Mouse (Mus musculus): Measurements from ENCODE around the gene Kifc1. TPM values are rescaled to one million over a fixed set of nuclear protein-coding genes. Genes with fewer than 3 reads are reported as not detected.

The Kifc1 gene
- polyA plus RNA-seq, 1 experiment from 2014 or later = 1.8 TPM

- WGBS = 89% methylated on average over 8 of the region's 8 CpGs
- H3K4me1 ChIP-seq (replicated peaks) = peaks cover 19% of the 10 kb centered on the region
- no peak overlapping the region for H3K4me3 ChIP-seq
- no peak overlapping the region for H3K4me2 ChIP-seq
- no peak overlapping the region for H3K27ac ChIP-seq
- no peaks in the 10 kb centered on the region for H3K9me3 ChIP-seq
- no peak for ATAC-seq (ENCODE audit: low FRiP score)
- no peak overlapping the region for H3K9ac ChIP-seq
- H3K27me3 ChIP-seq = no peaks in the 10 kb centered on the region
- H3K36me3 ChIP-seq = peaks cover 35% of the 10 kb centered on the region
These were observed 42.3 kb downstream of the Kifc1 start for GRCm38 (mm10) chr17:33848139-33848538.

- peak overlapping the region; percentile 76 for H3K4me3 ChIP-seq
- 88% methylated on average over 1 of the region's 1 CpGs for WGBS
- H3K36me3 ChIP-seq = peaks cover 33% of the 10 kb centered on the region
- H3K4me1 ChIP-seq (replicated peaks) = peaks cover 19% of the 10 kb centered on the region
- no peaks in the 10 kb centered on the region for H3K9me3 ChIP-seq
- no peaks in the 10 kb centered on the region for H3K27me3 ChIP-seq
- H3K27ac ChIP-seq = no peak overlapping the region
- H3K9ac ChIP-seq = peak overlapping the region; percentile 84
- no peak for ATAC-seq (ENCODE audit: low FRiP score)
- peak overlapping the region; percentile 93 for H3K4me2 ChIP-seq
These were observed 46.3 kb downstream of the Kifc1 start for GRCm38 (mm10) chr17:33844196-33844595.

- no peaks in the 10 kb centered on the region for H3K9me3 ChIP-seq
- H3K27ac ChIP-seq = peak within 1 kb of the TSS; percentile 84
- H3K9ac ChIP-seq = peak within 1 kb of the TSS; percentile 84
- H3K36me3 ChIP-seq = peaks cover 34% of the 10 kb centered on the region
- peaks cover 19% of the 10 kb centered on the region for H3K4me1 ChIP-seq (replicated peaks)
- peak; percentile 95 for ATAC-seq (ENCODE audit: low FRiP score)
- peak within 1 kb of the TSS; percentile 93 for H3K4me2 ChIP-seq
- H3K4me3 ChIP-seq = peak within 1 kb of the TSS; percentile 76
- under 1% methylated on average over 45 of the region's 45 CpGs for WGBS
- no peaks in the 10 kb centered on the region for H3K27me3 ChIP-seq
These were observed 47.3 kb downstream of the Kifc1 start, which contains the start of gene Cd320 for GRCm38 (mm10) chr17:33842966-33843795. TSS of gene Cd320 (plus strand) at chr17:33843091.

GRCm38 (mm10) chr17:33829561-33829960, 60.9 kb downstream of the Kifc1 start:
- Histone ChIP-seq H3K27me3 (no peaks in the 10 kb centered on the region), H3K4me2 (no peak overlapping the region), H3K36me3 (peaks cover 56% of the 10 kb centered on the region), H3K27ac (no peak overlapping the region), H3K4me3 (no peak overlapping the region), H3K9me3 (no peaks in the 10 kb centered on the region), H3K4me1 (replicated peaks) (peaks cover 27% of the 10 kb centered on the region), H3K9ac (no peak overlapping the region)
- WGBS = 93% methylated on average over 10 of the region's 10 CpGs
- ATAC-seq (ENCODE audit: low FRiP score) = no peak

GRCm38 (mm10) chr17:33828892-33829291, 61.6 kb downstream of the Kifc1 start:
- H3K4me3 ChIP-seq = no peak overlapping the region
- H3K9ac ChIP-seq = no peak overlapping the region
- peaks cover 49% of the 10 kb centered on the region for H3K36me3 ChIP-seq
- no peak for ATAC-seq (ENCODE audit: low FRiP score)
- no peak overlapping the region for H3K27ac ChIP-seq
- peaks cover 27% of the 10 kb centered on the region for H3K4me1 ChIP-seq (replicated peaks)
- H3K4me2 ChIP-seq = no peak overlapping the region
- no peaks in the 10 kb centered on the region for H3K27me3 ChIP-seq
- no peaks in the 10 kb centered on the region for H3K9me3 ChIP-seq
- 71% methylated on average over 2 of the region's 2 CpGs for WGBS

GRCm38 (mm10) chr17:33826850-33827249, 63.6 kb downstream of the Kifc1 start:
- H3K4me3 ChIP-seq = no peak overlapping the region
- H3K27ac ChIP-seq = no peak overlapping the region
- no peak overlapping the region for H3K9ac ChIP-seq
- no peaks in the 10 kb centered on the region for H3K9me3 ChIP-seq
- WGBS = 0% methylated on average over 3 of the region's 3 CpGs
- H3K4me2 ChIP-seq = no peak overlapping the region
- H3K36me3 ChIP-seq = peaks cover 39% of the 10 kb centered on the region
- peaks cover 47% of the 10 kb centered on the region for H3K4me1 ChIP-seq (replicated peaks)
- H3K27me3 ChIP-seq = no peaks in the 10 kb centered on the region
- ATAC-seq (ENCODE audit: low FRiP score) = no peak

Small RNA genes lying within 50 kb of the gene (microRNA-seq; reads per million reads assigned to microRNA genes)
- not detected for gene Gm27740

Other genes starting within 250 kb of the Kifc1 start
- gene Hnrnpm, start 203.8 kb downstream of the Kifc1 start, polyA plus RNA-seq (2015; fragmentation: Nextera tagmentation; extraction: Ambion mirVana) = 241 and 245 TPM in 2 replicates
- 68.4 and 69.1 TPM in 2 replicates for gene March2, start 172.0 kb downstream of the Kifc1 start, polyA plus RNA-seq (2015; fragmentation: Nextera tagmentation; extraction: Ambion mirVana)
- 494 and 549 TPM in 2 replicates for gene Rab11b, start 130.1 kb downstream of the Kifc1 start, polyA plus RNA-seq (2015; fragmentation: Nextera tagmentation; extraction: Ambion mirVana)
- 23.5 and 24.7 TPM in 2 replicates for gene Angptl4, start 108.8 kb downstream of the Kifc1 start, polyA plus RNA-seq (2015; fragmentation: Nextera tagmentation; extraction: Ambion mirVana)
- 37.4 and 40.5 TPM in 2 replicates for gene Kank3, start 80.1 kb downstream of the Kifc1 start, polyA plus RNA-seq (2015; fragmentation: Nextera tagmentation; extraction: Ambion mirVana)
- 683 and 734 TPM in 2 replicates for gene Rps28, start 66.1 kb downstream of the Kifc1 start, polyA plus RNA-seq (2015; fragmentation: Nextera tagmentation; extraction: Ambion mirVana)
- 497 and 540 TPM in 2 replicates for gene Ndufa7, start 66.1 kb downstream of the Kifc1 start, polyA plus RNA-seq (2015; fragmentation: Nextera tagmentation; extraction: Ambion mirVana)
- gene Cd320, start 47.6 kb downstream of the Kifc1 start, polyA plus RNA-seq (2015; fragmentation: Nextera tagmentation; extraction: Ambion mirVana) = 59.0 and 60.3 TPM in 2 replicates
- gene Gm7029, start 16.8 kb downstream of the Kifc1 start, polyA plus RNA-seq (2015; fragmentation: Nextera tagmentation; extraction: Ambion mirVana) = not detected in 2 replicates
- gene Platr17, start 14.5 kb upstream of the Kifc1 start, polyA plus RNA-seq (2015; fragmentation: Nextera tagmentation; extraction: Ambion mirVana) = 0.41 and 0.49 TPM in 2 replicates
- 48.1 and 54.6 TPM in 2 replicates for gene Daxx, start 18.8 kb upstream of the Kifc1 start, polyA plus RNA-seq (2015; fragmentation: Nextera tagmentation; extraction: Ambion mirVana)
- 26.8 and 29.2 TPM in 2 replicates for gene Tapbp, start 25.2 kb upstream of the Kifc1 start, polyA plus RNA-seq (2015; fragmentation: Nextera tagmentation; extraction: Ambion mirVana)
- 16.8 and 18.7 TPM in 2 replicates for gene Zbtb22, start 25.2 kb upstream of the Kifc1 start, polyA plus RNA-seq (2015; fragmentation: Nextera tagmentation; extraction: Ambion mirVana)
- gene Rgl2, start 38.9 kb upstream of the Kifc1 start, polyA plus RNA-seq (2015; fragmentation: Nextera tagmentation; extraction: Ambion mirVana) = 56.7 and 56.9 TPM in 2 replicates
- 186 and 199 TPM in 2 replicates for gene Pfdn6, start 49.7 kb upstream of the Kifc1 start, polyA plus RNA-seq (2015; fragmentation: Nextera tagmentation; extraction: Ambion mirVana)
- 24.3 and 25.2 TPM in 2 replicates for gene Wdr46, start 50.0 kb upstream of the Kifc1 start, polyA plus RNA-seq (2015; fragmentation: Nextera tagmentation; extraction: Ambion mirVana)
- 12.2 TPM in 2 replicates for gene B3galt4, start 60.8 kb upstream of the Kifc1 start, polyA plus RNA-seq (2015; fragmentation: Nextera tagmentation; extraction: Ambion mirVana)
- gene Vps52, start 65.2 kb upstream of the Kifc1 start, polyA plus RNA-seq (2015; fragmentation: Nextera tagmentation; extraction: Ambion mirVana) = 69.6 and 69.9 TPM in 2 replicates
- gene Rps18, start 65.3 kb upstream of the Kifc1 start, polyA plus RNA-seq (2015; fragmentation: Nextera tagmentation; extraction: Ambion mirVana) = 928 and 950 TPM in 2 replicates
- gene H2-K1, start 109.7 kb upstream of the Kifc1 start, polyA plus RNA-seq (2015; fragmentation: Nextera tagmentation; extraction: Ambion mirVana) = 12.2 and 13.0 TPM in 2 replicates
- gene Ring1, start 134.0 kb upstream of the Kifc1 start, polyA plus RNA-seq (2015; fragmentation: Nextera tagmentation; extraction: Ambion mirVana) = 19.2 and 21.5 TPM in 2 replicates
- gene H2-Ke6, start 137.4 kb upstream of the Kifc1 start, polyA plus RNA-seq (2015; fragmentation: Nextera tagmentation; extraction: Ambion mirVana) = 62.9 and 65.0 TPM in 2 replicates
- gene Slc39a7, start 141.0 kb upstream of the Kifc1 start, polyA plus RNA-seq (2015; fragmentation: Nextera tagmentation; extraction: Ambion mirVana) = 164 and 172 TPM in 2 replicates
- gene Rxrb, start 141.2 kb upstream of the Kifc1 start, polyA plus RNA-seq (2015; fragmentation: Nextera tagmentation; extraction: Ambion mirVana) = 56.8 and 59.2 TPM in 2 replicates
- 3.2 and 3.8 TPM in 2 replicates for gene Col11a2, start 148.8 kb upstream of the Kifc1 start, polyA plus RNA-seq (2015; fragmentation: Nextera tagmentation; extraction: Ambion mirVana)
- gene H2-Oa, start 201.7 kb upstream of the Kifc1 start, polyA plus RNA-seq (2015; fragmentation: Nextera tagmentation; extraction: Ambion mirVana) = 0.18 TPM in 1 of 2 replicates, not detected in the other
- 14.4 and 16.9 TPM in 2 replicates for gene H2-DMa, start 228.9 kb upstream of the Kifc1 start, polyA plus RNA-seq (2015; fragmentation: Nextera tagmentation; extraction: Ambion mirVana)
- gene Brd2, start 232.0 kb upstream of the Kifc1 start, polyA plus RNA-seq (2015; fragmentation: Nextera tagmentation; extraction: Ambion mirVana) = 127 and 129 TPM in 2 replicates

Measured in hindbrain, embryonic 13.5 days (tissue).